Mouse (Mus musculus): Measurements from ENCODE around the gene Ubp1.
"Not testable (repeated sequence)": the region's sequence is repeated elsewhere in the genome, so short reads cannot be mapped to it uniquely, and the experiment has no call there.

The Ubp1 gene

DNA sequence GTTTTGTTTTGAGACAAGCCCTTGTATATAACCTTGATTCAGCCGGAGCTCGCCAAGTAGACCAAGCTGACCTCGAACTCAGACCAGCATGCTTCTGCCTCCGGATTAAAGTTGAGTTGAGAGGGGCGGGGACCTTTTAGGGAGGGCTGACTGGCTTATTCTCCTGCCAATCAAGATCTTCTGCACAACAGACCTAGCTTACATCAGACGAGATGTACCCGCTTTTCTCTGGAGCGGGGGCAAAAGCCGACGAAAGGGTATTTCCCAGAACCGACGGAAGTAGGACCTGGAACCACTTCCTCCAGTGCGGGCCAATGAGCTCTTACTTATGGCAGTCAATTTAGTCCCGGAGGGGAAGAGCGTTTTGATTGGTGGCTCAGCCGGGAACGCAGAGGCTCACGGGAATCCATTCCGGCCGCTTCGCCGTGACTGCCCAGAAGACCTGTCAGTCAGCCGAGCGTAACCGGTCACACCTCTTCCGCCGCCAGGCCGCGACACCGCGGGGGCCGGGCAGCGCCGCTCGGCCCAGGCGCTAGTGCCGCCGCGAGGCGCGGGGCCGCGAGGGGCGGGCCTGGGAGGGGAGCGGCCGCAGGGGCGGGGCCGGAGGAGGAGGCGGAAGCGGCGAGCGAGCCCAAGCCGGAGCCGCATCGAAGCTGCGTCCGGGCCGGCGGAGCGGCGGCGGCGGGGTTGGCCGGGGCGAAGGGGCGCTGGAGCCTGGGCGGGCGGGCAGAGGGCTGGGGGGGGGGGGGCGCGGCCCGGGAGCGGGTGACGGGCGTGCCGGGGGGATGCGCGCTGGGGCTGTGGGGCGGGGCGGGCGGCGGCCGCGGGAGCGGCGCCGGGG is at the start of gene Ubp1:
TSS of gene Ubp1 (plus strand) at position 401 of the 841 bp plus-strand sequence.
- peak within 1 kb of the TSS; percentile 93 for H3K4me3 ChIP-seq (replicated peaks; ENCODE audit: low read length)
- H3K4me1 ChIP-seq (replicated peaks; ENCODE audit: low read depth, low read length): peaks cover 47% of the 10 kb centered on the region
- 0 out of 2 replicates have a peak, but pooled peaks cover 5% of the 10 kb centered on the region for H3K27me3 ChIP-seq (ENCODE audit: insufficient read depth, low read length)
- H3K9me3 ChIP-seq (ENCODE audit: low read length): no peaks in the 10 kb centered on the region
- H3K36me3 ChIP-seq (ENCODE audit: insufficient read depth, low read length): peaks cover 5% of the 10 kb centered on the region; the same call in 1 of the 2 replicates
- TF ChIP-seq CTCF (conservative IDR thresholded peaks at IDR 0.05; ENCODE audit: low read length) (no peak), POU5F1 (IDR thresholded peaks at IDR 0.05; ENCODE audit: borderline replicate concordance, low read length) (no peak), NANOG (IDR thresholded peaks at IDR 0.05; ENCODE audit: borderline replicate concordance, low read length) (no peak)

DNA sequence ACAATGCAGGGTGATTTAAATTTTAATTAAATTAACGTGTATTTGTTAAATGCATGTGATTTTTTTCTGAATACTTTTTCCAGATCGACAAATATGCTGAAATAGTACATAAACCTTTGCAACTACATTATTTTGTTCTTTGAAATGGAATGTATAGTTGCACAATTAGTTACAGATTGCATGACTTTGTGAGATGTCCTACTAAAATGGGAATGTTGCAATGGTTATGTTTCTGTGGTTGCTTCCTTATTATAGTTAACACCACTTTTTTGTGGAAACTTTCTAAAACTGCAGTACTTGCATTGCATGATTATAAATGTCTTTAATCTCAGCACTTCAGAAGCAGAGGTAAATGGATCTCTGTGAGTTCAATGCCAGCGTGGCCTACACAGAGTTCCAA is 35.8 kb upstream of the Ubp1 start:
- Histone ChIP-seq H3K9me3 (ENCODE audit: low read length) (no peaks in the 10 kb centered on the region), H3K27me3 (ENCODE audit: insufficient read depth, low read length) (no peaks in the 10 kb centered on the region), H3K4me3 (replicated peaks; ENCODE audit: low read length) (no peak overlapping the region), H3K4me1 (replicated peaks; ENCODE audit: low read depth, low read length) (no peaks in the 10 kb centered on the region), H3K36me3 (ENCODE audit: insufficient read depth, low read length) (peaks cover 51% of the 10 kb centered on the region)
- TF ChIP-seq NANOG (IDR thresholded peaks at IDR 0.05; ENCODE audit: borderline replicate concordance, low read length) (no peak), POU5F1 (IDR thresholded peaks at IDR 0.05; ENCODE audit: borderline replicate concordance, low read length) (no peak), CTCF (conservative IDR thresholded peaks at IDR 0.05; ENCODE audit: low read length) (no peak)

DNA sequence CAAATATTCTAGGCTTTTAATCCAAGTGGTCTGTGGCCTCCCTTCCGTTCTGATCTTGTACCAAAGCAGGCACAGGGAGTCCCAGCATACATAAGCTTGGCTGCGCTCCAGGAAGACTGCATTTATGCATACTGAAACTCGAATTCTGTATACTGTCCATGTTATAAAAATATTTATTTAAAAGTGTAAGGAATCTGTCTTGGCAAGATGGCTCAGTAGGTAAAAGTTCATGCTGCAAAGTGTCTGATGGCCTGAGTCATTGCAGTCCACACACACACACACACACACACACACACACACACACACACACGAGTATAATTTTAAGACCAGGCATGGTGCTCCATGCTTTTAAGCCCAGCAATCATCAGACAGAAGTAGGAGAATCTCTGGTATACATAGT is 27.6 kb upstream of the Ubp1 start:
- Histone ChIP-seq H3K36me3 (ENCODE audit: insufficient read depth, low read length) (peaks cover 67% of the 10 kb centered on the region), H3K4me3 (replicated peaks; ENCODE audit: low read length) (no peak overlapping the region), H3K27me3 (ENCODE audit: insufficient read depth, low read length) (no peaks in the 10 kb centered on the region), H3K4me1 (replicated peaks; ENCODE audit: low read depth, low read length) (no peaks in the 10 kb centered on the region), H3K9me3 (ENCODE audit: low read length) (no peaks in the 10 kb centered on the region)
- TF ChIP-seq POU5F1 (IDR thresholded peaks at IDR 0.05; ENCODE audit: borderline replicate concordance, low read length) (no peak), CTCF (conservative IDR thresholded peaks at IDR 0.05; ENCODE audit: low read length) (no peak), NANOG (IDR thresholded peaks at IDR 0.05; ENCODE audit: borderline replicate concordance, low read length) (no peak)

DNA sequence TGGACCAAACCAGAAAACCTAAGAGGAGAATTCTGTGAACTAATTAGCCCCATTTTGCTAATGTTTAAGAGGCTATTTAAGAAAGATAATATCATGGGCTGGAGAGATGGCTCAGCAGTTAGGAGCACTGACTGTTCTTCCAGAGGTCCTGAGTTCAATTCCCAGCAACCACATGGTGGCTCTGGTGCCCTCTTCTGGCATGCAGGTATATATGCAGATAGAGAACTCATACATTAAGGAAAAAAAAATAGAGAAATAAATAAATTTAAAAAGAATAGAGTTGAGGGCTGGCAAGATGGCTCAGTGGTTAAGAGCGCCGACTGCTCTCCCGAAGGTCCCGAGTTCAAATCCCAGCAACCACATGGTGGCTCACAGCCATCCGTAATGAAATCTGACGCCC is 26.4 kb upstream of the Ubp1 start:
- not testable (repeated sequence) for H3K4me1 ChIP-seq (replicated peaks; ENCODE audit: low read depth, low read length); H3K27me3 ChIP-seq (ENCODE audit: insufficient read depth, low read length); H3K4me3 ChIP-seq (replicated peaks; ENCODE audit: low read length); H3K9me3 ChIP-seq (ENCODE audit: low read length)
- H3K36me3 ChIP-seq (ENCODE audit: insufficient read depth, low read length): peaks cover 73% of the 10 kb centered on the region
- peak; percentile 26 for TF ChIP-seq CTCF (conservative IDR thresholded peaks at IDR 0.05; ENCODE audit: low read length)

DNA sequence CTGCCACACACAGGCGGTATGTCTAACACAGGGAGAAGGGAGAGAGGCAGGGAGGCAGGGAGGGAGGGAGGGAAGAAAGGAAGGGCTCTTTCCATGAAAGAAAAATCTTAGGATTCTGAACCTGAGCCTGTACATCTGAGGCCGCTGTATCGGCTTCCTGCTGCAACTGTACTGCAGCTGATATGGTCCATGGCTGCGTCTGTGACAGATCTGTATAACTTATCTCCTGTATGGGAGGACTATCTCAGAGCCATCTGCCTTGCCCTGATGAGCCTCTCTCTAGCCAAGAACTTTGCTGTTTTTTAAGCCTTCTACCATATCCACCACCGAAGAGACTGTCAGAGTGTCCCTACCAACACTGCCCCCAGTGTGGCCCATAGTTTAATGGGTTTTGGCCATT is 14.9 kb upstream of the Ubp1 start:
- Histone ChIP-seq H3K4me1 (replicated peaks; ENCODE audit: low read depth, low read length) (no peaks in the 10 kb centered on the region), H3K27me3 (ENCODE audit: insufficient read depth, low read length) (no peaks in the 10 kb centered on the region), H3K36me3 (ENCODE audit: insufficient read depth, low read length) (peaks cover 55% of the 10 kb centered on the region), H3K9me3 (ENCODE audit: low read length) (no peaks in the 10 kb centered on the region), H3K4me3 (replicated peaks; ENCODE audit: low read length) (no peak overlapping the region)
- TF ChIP-seq NANOG (IDR thresholded peaks at IDR 0.05; ENCODE audit: borderline replicate concordance, low read length) (no peak), CTCF (conservative IDR thresholded peaks at IDR 0.05; ENCODE audit: low read length) (no peak), POU5F1 (IDR thresholded peaks at IDR 0.05; ENCODE audit: borderline replicate concordance, low read length) (no peak)

DNA sequence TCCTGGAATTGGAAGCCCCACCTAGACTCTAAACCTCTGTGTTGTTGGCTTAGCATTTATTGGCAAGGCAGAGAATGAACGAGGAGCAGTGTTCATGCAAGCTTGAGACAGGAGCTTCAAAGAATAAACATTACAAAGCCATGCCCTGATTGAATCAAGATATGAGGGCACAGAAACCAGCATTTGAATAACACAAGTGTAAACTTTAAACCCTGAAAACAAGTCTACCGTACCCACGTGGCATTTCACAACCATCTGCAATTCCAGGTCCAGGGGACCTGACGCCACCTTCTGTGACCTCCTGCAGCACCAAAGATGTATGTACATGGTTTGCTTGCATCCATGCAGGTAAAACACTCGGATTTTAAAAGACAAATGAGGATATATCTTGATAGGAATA is 8.1 kb upstream of the Ubp1 start:
- no peaks in the 10 kb centered on the region for H3K4me1 ChIP-seq (replicated peaks; ENCODE audit: low read depth, low read length)

DNA sequence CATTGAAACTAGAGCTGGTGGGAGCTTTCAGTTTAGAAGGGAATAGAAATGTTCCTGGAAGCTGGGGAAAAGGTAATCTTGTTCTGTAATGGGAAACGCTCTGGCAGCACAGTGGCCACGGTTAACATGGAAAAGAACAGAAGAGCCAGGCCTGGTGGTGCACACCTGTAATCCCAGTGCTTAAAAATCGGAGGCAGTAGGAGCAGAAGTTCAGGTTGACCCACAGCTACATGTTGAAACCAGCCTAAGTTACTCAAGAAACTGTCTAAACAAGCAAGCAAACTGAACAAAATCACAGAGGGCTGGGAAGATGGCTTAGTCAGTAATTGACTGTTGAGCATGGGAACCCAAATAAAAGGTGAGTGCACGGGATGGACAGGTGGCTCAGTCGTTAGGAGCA is 5.9 kb upstream of the Ubp1 start:
- peaks cover 5% of the 10 kb centered on the region for H3K4me1 ChIP-seq (replicated peaks; ENCODE audit: low read depth, low read length)
- 0 out of 2 replicates have a peak, but pooled peaks cover 5% of the 10 kb centered on the region for H3K27me3 ChIP-seq (ENCODE audit: insufficient read depth, low read length)
- H3K36me3 ChIP-seq (ENCODE audit: insufficient read depth, low read length): peaks cover 18% of the 10 kb centered on the region
- no peak overlapping the region for H3K4me3 ChIP-seq (replicated peaks; ENCODE audit: low read length)
- no peaks in the 10 kb centered on the region for H3K9me3 ChIP-seq (ENCODE audit: low read length)
- TF ChIP-seq CTCF (conservative IDR thresholded peaks at IDR 0.05; ENCODE audit: low read length) (no peak), NANOG (IDR thresholded peaks at IDR 0.05; ENCODE audit: borderline replicate concordance, low read length) (no peak), POU5F1 (IDR thresholded peaks at IDR 0.05; ENCODE audit: borderline replicate concordance, low read length) (no peak)

More for the DNA sequence above, 8.1 kb upstream of the Ubp1 start:
- TF ChIP-seq CTCF (conservative IDR thresholded peaks at IDR 0.05; ENCODE audit: low read length) (no peak), POU5F1 (IDR thresholded peaks at IDR 0.05; ENCODE audit: borderline replicate concordance, low read length) (no peak), NANOG (IDR thresholded peaks at IDR 0.05; ENCODE audit: borderline replicate concordance, low read length) (no peak)
- peaks cover 27% of the 10 kb centered on the region for H3K36me3 ChIP-seq (ENCODE audit: insufficient read depth, low read length)
- H3K4me3 ChIP-seq (replicated peaks; ENCODE audit: low read length): no peak overlapping the region
- 0 out of 2 replicates have a peak, but pooled peaks cover 5% of the 10 kb centered on the region for H3K27me3 ChIP-seq (ENCODE audit: insufficient read depth, low read length)
- H3K9me3 ChIP-seq (ENCODE audit: low read length): no peaks in the 10 kb centered on the region

DNA sequence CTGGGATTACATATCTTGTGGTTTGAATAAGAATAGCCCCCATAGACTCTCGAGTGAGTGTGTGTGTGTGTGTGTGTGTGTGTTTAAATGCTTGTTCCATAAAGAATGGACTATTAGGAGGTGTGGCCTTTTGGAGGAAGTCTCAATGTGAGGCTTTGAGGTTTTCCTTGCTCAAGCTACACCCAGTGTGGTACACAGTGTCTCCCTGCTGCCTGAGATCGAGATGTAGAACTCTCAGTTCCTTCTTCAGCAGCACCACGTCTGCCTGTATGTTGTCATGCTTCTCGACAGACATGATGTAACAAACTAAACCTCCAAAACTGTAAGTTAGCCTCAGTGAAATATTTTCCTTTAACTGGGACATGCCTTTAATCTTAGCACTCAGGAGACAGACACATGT is 2.1 kb upstream of the Ubp1 start:
- no peaks in the 10 kb centered on the region for H3K9me3 ChIP-seq (ENCODE audit: low read length)
- H3K27me3 ChIP-seq (ENCODE audit: insufficient read depth, low read length): 0 out of 2 replicates have a peak, but pooled peaks cover 5% of the 10 kb centered on the region
- TF ChIP-seq NANOG (IDR thresholded peaks at IDR 0.05; ENCODE audit: borderline replicate concordance, low read length): no peak
- no peak for TF ChIP-seq CTCF (conservative IDR thresholded peaks at IDR 0.05; ENCODE audit: low read length)
- TF ChIP-seq POU5F1 (IDR thresholded peaks at IDR 0.05; ENCODE audit: borderline replicate concordance, low read length): no peak
- H3K36me3 ChIP-seq (ENCODE audit: insufficient read depth, low read length): peaks cover 6% of the 10 kb centered on the region
- H3K4me1 ChIP-seq (replicated peaks; ENCODE audit: low read depth, low read length): peaks cover 27% of the 10 kb centered on the region
- no peak overlapping the region for H3K4me3 ChIP-seq (replicated peaks; ENCODE audit: low read length)
